Mouse (Mus musculus) olfactory bulb, adult 2 months (tissue): ENCODE data around the gene Dcaf11. TPM values are rescaled to one million over a fixed set of nuclear protein-coding genes. Genes with fewer than 3 reads are reported as not detected.

Source experiments
- H3K27ac ChIP-seq: fragments of 200-500 bp; 2 replicates; pipeline ENCODE4 v1.5.1; 2012; ENCODE audit warnings: low read depth, low read length; ENCODE audit not compliant: insufficient read depth
- H3K4me1 ChIP-seq: fragments of 200-500 bp; 2 replicates; pipeline ENCODE4 v1.6.1; 2012; ENCODE audit warnings: low read length; ENCODE audit not compliant: control insufficient read depth, insufficient read depth
- H3K4me3 ChIP-seq: fragments of 200-500 bp; 2 replicates; pipeline ENCODE4 v1.5.1; 2012; ENCODE audit warnings: mild to moderate bottlenecking, low read depth, low read length, moderate library complexity; ENCODE audit not compliant: insufficient read depth
- CTCF ChIP-seq: fragments of 200-500 bp; IDR thresholded peaks from 2 replicates; pipeline ENCODE4 v1.5.1; 2012; ENCODE audit warnings: low read depth, mild to moderate bottlenecking, low read length, moderate library complexity; ENCODE audit not compliant: insufficient read depth
- POLR2A ChIP-seq: fragments of 200-500 bp; IDR thresholded peaks from 2 replicates; pipeline ENCODE4 v1.6.1; 2012; ENCODE audit warnings: mild to moderate bottlenecking, low read depth, low read length, moderate library complexity; ENCODE audit not compliant: insufficient read depth
- WGBS: fragments of 180-500 bp; shearing (Covaris S2); methylation state at CpG from one replicate; pipeline ENCODE4 v1.1.7; 2018; 5-methylcytosine and 5-hydroxymethylcytosine counted together
- polyA plus RNA-seq: library from polyadenylated mRNA; stranded (reverse); fragments of >200 nt; gene quantifications from 2 replicates; pipeline ENCODE4 v1.2.4, GENCODE M21; 2012; ENCODE audit warnings: low replicate concordance; ENCODE audit not compliant: missing spikeins, insufficient read depth, insufficient read length

The Dcaf11 gene
- polyA plus RNA-seq, 1 experiment, result not detected

GRCm38 (mm10) chr14:55551347-55551746, 8.5 kb upstream of the Dcaf11 start:
- WGBS, result 74% methylated on average over 5 of the region's 5 CpGs
- H3K4me1 ChIP-seq, result no peaks in the 10 kb centered on the region
- H3K4me3 ChIP-seq, result no peak overlapping the region
- TF ChIP-seq CTCF (no peak), POLR2A (no peak)
- H3K27ac ChIP-seq, result no peak overlapping the region

DNA sequence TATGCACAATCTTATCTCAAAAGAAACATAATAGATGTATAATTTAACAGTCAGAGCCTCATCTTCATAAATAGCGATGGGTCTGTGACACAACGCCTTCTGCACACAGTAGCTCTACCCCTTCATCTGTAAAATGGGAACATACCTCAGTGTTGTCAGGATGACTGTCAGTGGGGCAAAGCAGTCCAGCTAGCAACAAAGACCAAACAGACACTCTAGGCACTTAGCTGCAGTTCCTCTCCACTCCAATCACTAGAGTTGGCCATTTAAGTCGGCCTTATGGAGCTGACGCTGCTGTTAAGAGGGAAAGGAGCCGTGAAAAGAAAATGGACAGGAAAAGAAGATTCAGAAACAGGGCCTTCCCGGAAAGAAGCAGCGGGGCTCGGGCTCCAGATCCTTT, 8.0 kb upstream of the Dcaf11 start:
- no peak for TF ChIP-seq CTCF
- Histone ChIP-seq H3K27ac (no peak overlapping the region), H3K4me3 (no peak overlapping the region), H3K4me1 (no peaks in the 10 kb centered on the region)
- WGBS, result 92% methylated on average over 8 of the region's 8 CpGs

- H3K27ac ChIP-seq, result peak overlapping the region; percentile 33; the same call in 1 of the 2 replicates
- no peaks in the 10 kb centered on the region for H3K4me1 ChIP-seq
- no peak for TF ChIP-seq POLR2A
- no peak for TF ChIP-seq CTCF
- H3K4me3 ChIP-seq, result no peak overlapping the region
Observed at GRCm38 (mm10) chr14:55554635-55555034, 5.2 kb upstream of the Dcaf11 start.

DNA sequence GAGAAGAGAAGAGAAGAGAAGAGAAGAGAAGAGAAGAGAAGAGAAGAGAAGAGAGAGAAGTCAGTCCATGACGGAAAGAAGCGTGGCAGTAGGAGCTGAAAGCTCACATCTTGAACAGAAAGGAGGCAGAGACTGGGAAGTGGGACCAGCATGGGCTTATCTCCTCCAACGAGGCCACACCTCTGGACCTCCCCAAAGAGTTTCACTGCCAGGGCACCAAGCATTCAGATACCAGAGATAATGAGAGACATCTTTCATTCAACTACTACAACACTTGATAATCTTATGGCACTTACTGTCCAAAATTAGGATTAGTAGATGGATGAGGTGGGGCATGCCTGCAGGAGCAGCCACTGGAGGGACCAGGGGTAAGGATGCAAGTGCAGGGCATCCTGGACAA, 4.0 kb upstream of the Dcaf11 start:
- H3K4me3 ChIP-seq, result no peak overlapping the region
- H3K4me1 ChIP-seq, result no peaks in the 10 kb centered on the region
- TF ChIP-seq CTCF (no peak), POLR2A (no peak)
- H3K27ac ChIP-seq, result no peak overlapping the region
- WGBS, result 76% methylated on average over 3 of the region's 3 CpGs

DNA sequence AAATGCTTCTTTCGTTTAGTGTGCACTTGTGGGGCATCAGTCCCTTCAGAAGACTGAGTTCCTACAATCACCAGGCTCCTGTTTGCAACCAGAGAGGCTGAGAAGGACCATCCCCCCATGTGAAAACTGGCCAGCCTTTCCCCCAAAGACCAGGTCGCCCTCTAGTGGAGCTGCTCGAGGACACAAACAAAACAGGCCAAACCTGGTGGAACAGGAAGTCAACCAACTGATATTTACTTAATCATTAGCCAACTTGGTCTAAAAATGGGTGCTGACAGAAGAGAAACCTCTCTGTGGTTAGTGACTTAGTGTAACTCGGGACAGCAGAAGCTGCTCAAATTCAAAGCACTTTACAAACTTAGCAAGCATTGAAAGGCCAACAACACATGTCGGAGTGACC, 2.8 kb upstream of the Dcaf11 start:
- 26% methylated on average over 5 of the region's 5 CpGs for WGBS
- peaks cover 7% of the 10 kb centered on the region for H3K4me1 ChIP-seq
- TF ChIP-seq CTCF, result peak; percentile 45; the same call in 1 of the 2 replicates
- TF ChIP-seq POLR2A, result no peak
- H3K27ac ChIP-seq, result no peak overlapping the region
- no peak overlapping the region for H3K4me3 ChIP-seq

GRCm38 (mm10) chr14:55557587-55557986, 2.2 kb upstream of the Dcaf11 start:
- Histone ChIP-seq H3K4me1 (peaks cover 8% of the 10 kb centered on the region), H3K27ac (no peak overlapping the region), H3K4me3 (no peak overlapping the region)
- 93% methylated on average over 3 of the region's 3 CpGs for WGBS
- TF ChIP-seq POLR2A (no peak), CTCF (no peak)

DNA sequence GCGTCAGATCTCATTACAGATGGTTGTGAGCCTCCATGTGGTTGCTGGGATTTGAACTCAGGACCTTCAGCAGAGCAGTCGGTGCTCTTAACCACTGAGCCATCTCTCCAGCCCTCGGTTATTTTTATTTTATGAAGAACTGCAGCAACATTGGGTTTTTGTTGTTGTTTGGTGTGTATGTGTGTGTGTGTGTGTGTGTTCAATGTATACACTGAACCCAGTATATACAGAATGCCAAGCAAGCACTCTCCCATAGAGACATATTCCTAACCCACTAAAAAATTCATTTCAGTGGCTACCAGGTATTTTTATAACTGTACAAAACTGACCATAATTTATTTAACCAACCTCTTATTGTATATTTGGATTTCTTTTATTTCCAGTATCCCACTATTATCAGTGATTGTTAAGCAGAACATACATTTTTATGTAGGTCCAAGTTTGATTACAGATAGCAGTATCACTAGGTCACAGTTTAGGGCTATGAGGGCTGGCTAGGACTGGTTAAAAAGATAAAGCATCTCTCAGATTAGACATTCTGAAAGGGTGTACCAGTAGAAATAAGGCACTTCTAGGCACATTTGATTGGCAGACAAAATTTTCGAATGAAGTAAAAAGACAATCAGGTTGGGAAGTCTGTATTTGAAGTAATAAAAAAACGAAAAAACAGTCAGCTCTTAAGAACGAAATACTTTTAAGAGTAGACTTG, 912 bp upstream of the Dcaf11 start:
- WGBS, result 47% methylated on average over 6 of the region's 6 CpGs
- Histone ChIP-seq H3K4me1 (peaks cover 8% of the 10 kb centered on the region), H3K27ac (no peak overlapping the region), H3K4me3 (no peak overlapping the region)
- TF ChIP-seq POLR2A (no peak), CTCF (no peak)

DNA sequence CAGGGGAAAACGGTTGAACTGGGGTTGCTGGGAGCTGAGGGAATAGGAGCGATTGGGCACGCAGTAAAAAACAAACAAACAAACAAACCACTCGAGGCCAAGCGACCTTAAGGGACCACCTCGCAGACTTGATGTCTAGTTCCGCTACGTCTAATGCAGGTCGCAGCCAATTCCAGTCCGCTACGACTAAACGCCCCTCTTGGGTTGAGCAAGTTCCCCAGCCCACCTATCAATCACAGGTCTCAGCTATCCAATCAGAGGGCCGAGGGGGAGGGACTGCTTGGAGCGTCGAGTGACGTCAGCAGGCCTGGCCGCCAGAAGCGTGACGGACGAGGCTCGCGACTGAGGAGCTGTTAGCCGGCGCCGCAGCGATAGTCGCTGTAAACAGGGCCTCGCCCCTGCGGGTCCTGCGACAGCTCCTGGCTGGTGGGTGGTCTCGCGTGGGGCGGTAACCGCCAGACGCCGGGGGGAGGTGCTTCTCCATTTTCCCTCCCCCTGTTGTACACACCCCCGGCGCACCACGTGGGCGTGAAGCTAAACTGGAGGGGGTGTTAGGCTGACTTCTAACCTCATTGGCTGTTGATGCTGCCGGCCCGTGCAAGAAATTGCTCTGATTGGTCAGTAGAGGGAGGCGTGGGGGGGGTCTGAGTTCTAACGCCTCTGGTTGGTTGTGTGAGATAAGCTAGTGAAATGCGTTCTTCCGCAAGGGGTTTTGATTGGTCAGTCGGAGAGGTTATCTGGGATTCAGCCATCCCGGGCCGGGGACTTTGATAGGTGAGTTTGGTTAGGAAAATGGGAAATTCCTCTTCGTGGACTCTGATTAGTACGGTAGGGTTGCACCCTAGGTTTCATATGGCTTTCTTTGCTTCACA, 632 bp downstream of the Dcaf11 start, which contains the start of gene A730061H03Rik:
A730061H03Rik (minus strand) TSS at position 205 of the 872 bp plus-strand sequence.
- Histone ChIP-seq H3K4me3 (peak within 1 kb of the TSS; percentile 76), H3K27ac (peak within 1 kb of the TSS; percentile 99), H3K4me1 (peaks cover 8% of the 10 kb centered on the region)
- no peak for TF ChIP-seq CTCF
- TF ChIP-seq POLR2A, result peak; percentile 46; the same call in 1 of the 2 replicates
- under 1% methylated on average over 51 of the region's 51 CpGs for WGBS

DNA sequence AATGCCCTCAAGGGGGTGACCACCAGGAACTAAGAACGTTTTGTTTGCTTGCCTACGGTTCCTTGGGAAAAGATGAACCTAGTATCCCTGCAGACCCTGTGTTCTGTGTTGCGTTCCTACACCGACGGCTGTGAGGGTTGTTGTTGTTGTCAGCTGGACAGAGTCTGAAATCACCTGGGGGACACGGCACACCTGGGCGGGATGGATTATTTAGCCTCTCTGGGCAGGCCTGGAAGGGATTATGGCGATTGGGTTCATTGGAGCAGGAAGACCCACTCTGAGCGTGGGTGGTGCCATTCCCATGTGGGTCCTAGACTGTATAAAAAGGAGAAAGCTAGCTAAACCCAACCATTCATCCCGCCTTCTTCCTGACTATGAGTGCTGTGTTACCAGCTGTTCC, 2.1 kb downstream of the Dcaf11 start:
- 85% methylated on average over 10 of the region's 10 CpGs for WGBS
- Histone ChIP-seq H3K4me1 (peaks cover 8% of the 10 kb centered on the region), H3K4me3 (no peak overlapping the region), H3K27ac (no peak overlapping the region)
- TF ChIP-seq CTCF (no peak), POLR2A (no peak)
